Mouse (Mus musculus) kidney, embryonic 14.5 days (tissue): ENCODE measurements around the gene Zfp69. TPM values are rescaled to one million over a fixed set of nuclear protein-coding genes. Genes with fewer than 3 reads are reported as not detected.
A peak's percentile ranks its signal among the peaks of the same experiment; 100 is the strongest.

Source experiments
- ATAC-seq: fragments of 200-750 bp; cut with Nextera tagmentation; 2 replicates; pipeline ENCODE4 v1.8.0; 2017; ENCODE audit warnings: moderate number of reproducible peaks, mild to moderate bottlenecking, moderate TSS enrichment, moderate library complexity; ENCODE audit not compliant: low FRiP score, low TSS enrichment
- H3K27ac ChIP-seq: fragments of 300-500 bp; sonication (generic); 2 replicates; pipeline ENCODE4 v1.5.1; 2014; ENCODE audit warnings: low read depth, mild to moderate bottlenecking, low read length, moderate library complexity, mixed read lengths
- H3K27me3 ChIP-seq: fragments of 300-500 bp; sonication (generic); 2 replicates; pipeline ENCODE4 v1.6.1; 2014; ENCODE audit warnings: mild to moderate bottlenecking, low read length; ENCODE audit not compliant: control insufficient read depth, insufficient read depth
- H3K36me3 ChIP-seq: fragments of 300-500 bp; sonication (generic); 2 replicates; pipeline ENCODE4 v1.6.1; 2014; ENCODE audit warnings: low read length, mixed read lengths; ENCODE audit not compliant: control insufficient read depth, insufficient read depth
- H3K4me1 ChIP-seq: fragments of 300-500 bp; sonication (generic); 2 replicates; pipeline ENCODE4 v1.6.1; 2014; ENCODE audit warnings: low read length, mixed read lengths; ENCODE audit not compliant: control insufficient read depth, insufficient read depth
- H3K4me2 ChIP-seq: fragments of 300-500 bp; sonication (generic); replicated peaks from 2 replicates; pipeline ENCODE4 v1.6.1; 2014; ENCODE audit warnings: low read depth, mild to moderate bottlenecking, low read length
- H3K4me3 ChIP-seq: fragments of 300-500 bp; sonication (generic); 2 replicates; pipeline ENCODE4 v1.5.1; 2014; ENCODE audit warnings: mild to moderate bottlenecking, low read length
- H3K9ac ChIP-seq: fragments of 300-500 bp; sonication (generic); 2 replicates; pipeline ENCODE4 v1.6.1; 2014; ENCODE audit warnings: low read depth, mild to moderate bottlenecking, low read length, moderate library complexity
- H3K9me3 ChIP-seq: fragments of 300-500 bp; sonication (generic); 2 replicates; pipeline ENCODE4 v1.6.1; 2016; ENCODE audit warnings: low read length; ENCODE audit not compliant: control insufficient read depth
- WGBS: fragments of 180-500 bp; shearing (Covaris S2); extraction: QIAGEN DNeasy Blood & Tissue Kit; methylation state at CpG from one replicate; pipeline ENCODE4 v1.1.7; 2014; 5-methylcytosine and 5-hydroxymethylcytosine counted together
- polyA plus RNA-seq: library from polyadenylated mRNA; unstranded; fragments of >200 nt; fragmentation: Nextera tagmentation; extraction: Ambion mirVana; gene quantifications from 2 replicates; pipeline ENCODE4 v1.2.1, GENCODE M21; 2014

The Zfp69 gene
- polyA plus RNA-seq, 1 experiment from 2014 or later: 9.9 TPM

- Histone ChIP-seq H3K9me3 (no peaks in the 10 kb centered on the region), H3K4me1 (no peaks in the 10 kb centered on the region), H3K27ac (no peak overlapping the region), H3K9ac (no peak overlapping the region), H3K27me3 (no peaks in the 10 kb centered on the region), H3K4me3 (no peak overlapping the region), H3K4me2 (no peak overlapping the region), H3K36me3 (no peaks in the 10 kb centered on the region)
- no peak for ATAC-seq
- 66% methylated on average over 8 of the region's 8 CpGs for WGBS
These were observed 38.1 kb downstream of the Zfp69 start for GRCm38 (mm10) chr4:120913443-120913842.

GRCm38 (mm10) chr4:120912866-120913265 is 38.6 kb downstream of the Zfp69 start:
- Histone ChIP-seq H3K4me2 (no peak overlapping the region), H3K36me3 (no peaks in the 10 kb centered on the region), H3K27ac (no peak overlapping the region), H3K4me1 (no peaks in the 10 kb centered on the region), H3K4me3 (no peak overlapping the region), H3K27me3 (no peaks in the 10 kb centered on the region), H3K9ac (no peak overlapping the region), H3K9me3 (no peaks in the 10 kb centered on the region)
- ATAC-seq: no peak
- WGBS: 53% methylated on average over 4 of the region's 4 CpGs

- Histone ChIP-seq H3K27me3 (no peaks in the 10 kb centered on the region), H3K4me3 (no peak overlapping the region), H3K4me1 (no peaks in the 10 kb centered on the region), H3K27ac (no peak overlapping the region), H3K9me3 (no peaks in the 10 kb centered on the region), H3K9ac (no peak overlapping the region), H3K36me3 (no peaks in the 10 kb centered on the region), H3K4me2 (no peak overlapping the region)
- WGBS: 81% methylated on average over 6 of the region's 6 CpGs
- no peak for ATAC-seq
These were observed 40.4 kb downstream of the Zfp69 start for GRCm38 (mm10) chr4:120911086-120911485.

DNA sequence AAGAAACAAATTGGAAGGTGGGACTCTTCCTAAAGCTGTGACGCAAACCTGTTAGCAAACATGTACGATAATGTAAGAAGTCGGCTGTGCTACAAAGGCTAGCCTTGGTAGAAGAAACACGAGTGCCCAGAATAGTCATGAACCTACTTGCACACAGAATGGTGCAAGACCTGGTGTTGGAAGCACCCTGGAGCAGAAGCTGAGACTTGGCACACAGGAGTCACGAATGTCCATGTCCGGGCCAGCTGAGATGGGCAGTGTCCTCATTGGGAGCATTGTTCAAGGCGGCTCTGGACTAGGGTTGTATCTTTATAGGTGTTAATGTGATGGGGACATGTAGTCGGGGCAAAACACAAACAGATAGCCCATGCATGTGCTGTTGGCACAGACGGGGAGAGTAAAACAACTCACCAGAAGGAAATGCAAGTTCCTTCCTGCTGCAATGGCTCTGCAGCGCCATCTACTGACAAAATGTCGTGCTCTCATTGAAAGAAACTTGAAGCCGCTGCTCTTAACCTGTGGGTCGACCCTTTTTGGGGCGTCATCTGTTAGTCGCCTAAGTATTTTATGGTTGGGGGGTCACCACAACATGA is 41.8 kb downstream of the Zfp69 start:
- Histone ChIP-seq H3K9me3 (no peaks in the 10 kb centered on the region), H3K9ac (no peak overlapping the region), H3K36me3 (no peaks in the 10 kb centered on the region), H3K4me1 (no peaks in the 10 kb centered on the region), H3K4me2 (no peak overlapping the region), H3K4me3 (no peak overlapping the region), H3K27ac (no peak overlapping the region), H3K27me3 (no peaks in the 10 kb centered on the region)
- peak; percentile 57 for ATAC-seq
- 32% methylated on average over 15 of the region's 15 CpGs for WGBS

GRCm38 (mm10) chr4:120905644-120906043 is 45.9 kb downstream of the Zfp69 start:
- Histone ChIP-seq H3K27me3 (no peaks in the 10 kb centered on the region), H3K4me2 (no peak overlapping the region), H3K27ac (no peak overlapping the region), H3K4me1 (no peaks in the 10 kb centered on the region), H3K36me3 (no peaks in the 10 kb centered on the region), H3K9me3 (no peaks in the 10 kb centered on the region), H3K4me3 (no peak overlapping the region), H3K9ac (no peak overlapping the region)
- WGBS: 69% methylated on average over 5 of the region's 5 CpGs
- ATAC-seq: no peak

DNA sequence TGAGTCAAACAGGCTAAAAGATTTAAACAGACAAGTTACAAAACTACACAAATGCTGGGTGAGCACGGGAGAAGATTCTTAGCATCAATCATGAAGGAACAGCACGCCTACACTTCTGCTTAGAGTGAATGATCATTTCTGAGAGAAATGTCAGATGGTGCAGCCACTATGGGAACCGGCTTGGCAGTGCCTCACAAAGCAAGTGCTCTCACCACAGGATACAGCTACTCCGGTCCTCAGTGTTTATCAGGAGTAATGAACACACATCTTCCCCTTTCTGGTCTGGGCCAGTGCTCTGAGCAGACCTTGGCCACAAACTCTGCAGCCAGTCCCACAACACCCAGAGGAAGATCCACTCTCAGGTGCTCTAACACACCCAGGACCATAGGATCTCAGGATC is 47.0 kb downstream of the Zfp69 start:
- no peaks in the 10 kb centered on the region for H3K36me3 ChIP-seq
- no peaks in the 10 kb centered on the region for H3K27me3 ChIP-seq
- no peak overlapping the region for H3K9ac ChIP-seq
- ATAC-seq: no peak
- 73% methylated on average over 4 of the region's 4 CpGs for WGBS
- H3K4me3 ChIP-seq: no peak overlapping the region
- no peak overlapping the region for H3K27ac ChIP-seq
- no peaks in the 10 kb centered on the region for H3K4me1 ChIP-seq
- no peak overlapping the region for H3K4me2 ChIP-seq
- no peaks in the 10 kb centered on the region for H3K9me3 ChIP-seq

DNA sequence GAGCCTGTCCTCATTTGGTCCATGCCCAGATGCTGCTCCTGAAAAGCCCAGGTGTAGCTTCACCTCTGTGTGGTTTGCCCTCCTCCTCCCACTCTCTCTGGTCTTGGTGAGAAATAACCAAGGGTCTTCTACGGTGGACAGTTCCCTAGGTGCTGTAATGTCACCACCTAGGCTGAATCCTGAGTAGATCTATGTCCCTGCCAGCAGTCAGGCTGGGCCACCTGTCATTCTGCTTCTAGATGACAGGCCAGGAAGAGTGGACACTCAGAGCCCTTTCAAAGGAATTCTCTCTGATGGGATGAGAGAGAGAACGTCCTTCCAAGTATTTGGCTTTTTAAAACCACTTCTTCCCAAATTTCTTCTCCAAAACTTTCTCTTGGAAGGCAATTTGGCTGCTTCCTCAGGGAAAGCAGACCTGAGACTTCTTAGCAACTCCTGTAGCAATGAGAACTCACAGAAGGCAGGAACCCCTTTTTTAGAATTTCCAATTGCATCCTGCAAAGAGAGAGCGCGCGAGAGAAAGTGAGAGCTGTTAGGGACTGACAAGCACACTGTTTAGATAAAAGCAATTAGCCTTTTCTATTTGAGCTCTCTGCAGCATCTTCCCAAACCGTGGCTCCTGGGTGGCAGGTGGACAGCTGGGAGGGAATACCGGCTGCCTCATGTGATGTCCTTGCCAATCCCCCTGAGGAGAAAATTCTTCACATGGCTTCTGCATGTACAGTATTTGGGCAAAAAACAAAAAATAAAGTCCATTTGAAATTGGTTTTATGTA is 55.5 kb downstream of the Zfp69 start:
- peaks cover 14% of the 10 kb centered on the region for H3K4me1 ChIP-seq
- H3K27ac ChIP-seq: no peak overlapping the region
- no peak overlapping the region for H3K4me3 ChIP-seq
- no peak overlapping the region for H3K9ac ChIP-seq
- 75% methylated on average over 7 of the region's 7 CpGs for WGBS
- no peak for ATAC-seq
- H3K27me3 ChIP-seq: no peaks in the 10 kb centered on the region
- no peak overlapping the region for H3K4me2 ChIP-seq
- H3K36me3 ChIP-seq: no peaks in the 10 kb centered on the region
- H3K9me3 ChIP-seq: no peaks in the 10 kb centered on the region

- ATAC-seq: no peak
These were observed 56.3 kb downstream of the Zfp69 start for GRCm38 (mm10) chr4:120895226-120895625.

GRCm38 (mm10) chr4:120894584-120894983 is 56.9 kb downstream of the Zfp69 start:
- no peak overlapping the region for H3K4me3 ChIP-seq
- peaks cover 14% of the 10 kb centered on the region for H3K4me1 ChIP-seq
- H3K27ac ChIP-seq: no peak overlapping the region
- 74% methylated on average over 11 of the region's 11 CpGs for WGBS
- H3K27me3 ChIP-seq: no peaks in the 10 kb centered on the region
- no peaks in the 10 kb centered on the region for H3K9me3 ChIP-seq
- ATAC-seq: no peak
- H3K36me3 ChIP-seq: no peaks in the 10 kb centered on the region
- no peak overlapping the region for H3K9ac ChIP-seq
- no peak overlapping the region for H3K4me2 ChIP-seq

More at GRCm38 (mm10) chr4:120895226-120895625, 56.3 kb downstream of the Zfp69 start:
- H3K4me3 ChIP-seq: no peak overlapping the region
- no peaks in the 10 kb centered on the region for H3K36me3 ChIP-seq
- no peaks in the 10 kb centered on the region for H3K9me3 ChIP-seq
- no peak overlapping the region for H3K9ac ChIP-seq
- 83% methylated on average over 7 of the region's 7 CpGs for WGBS
- no peaks in the 10 kb centered on the region for H3K27me3 ChIP-seq
- H3K27ac ChIP-seq: no peak overlapping the region
- peaks cover 14% of the 10 kb centered on the region for H3K4me1 ChIP-seq
- no peak overlapping the region for H3K4me2 ChIP-seq
